Mouse (Mus musculus) ES-Bruce4 (cell line): ENCODE measurements around the gene Cbl. TPM values are rescaled to one million over a fixed set of nuclear protein-coding genes. Genes with fewer than 3 reads are reported as not detected.

Source experiments
- H3K27ac ChIP-seq: 2 replicates; pipeline ENCODE4 v1.5.1; 2012; ENCODE audit warnings: low read length, inconsistent platforms; ENCODE audit not compliant: insufficient read depth
- H3K27me3 ChIP-seq: 2 replicates; pipeline ENCODE4 v1.6.1; 2012; ENCODE audit warnings: mild to moderate bottlenecking, low read length, inconsistent platforms; ENCODE audit not compliant: control insufficient read depth, poor library complexity, insufficient read depth, severe bottlenecking
- H3K36me3 ChIP-seq: 2 replicates; pipeline ENCODE4 v1.6.1; 2012; ENCODE audit warnings: inconsistent platforms, mild to moderate bottlenecking, low read length, moderate library complexity; ENCODE audit not compliant: control insufficient read depth, poor library complexity, insufficient read depth, severe bottlenecking
- H3K4me1 ChIP-seq: one replicate; pipeline ENCODE4 v1.8.1; 2011; ENCODE audit warnings: low read length; ENCODE audit not compliant: control insufficient read depth, insufficient read depth
- H3K4me3 ChIP-seq: 2 replicates; pipeline ENCODE4 v1.5.1; 2011; ENCODE audit warnings: low read depth, mild to moderate bottlenecking, low read length
- H3K9ac ChIP-seq: 2 replicates; pipeline ENCODE4 v1.6.1; 2012; ENCODE audit warnings: low read depth, mild to moderate bottlenecking, inconsistent platforms; ENCODE audit not compliant: poor library complexity, severe bottlenecking
- H3K9me3 ChIP-seq: replicated peaks from 2 replicates; pipeline ENCODE4 v1.6.1; 2012; ENCODE audit warnings: mild to moderate bottlenecking, low read length, inconsistent platforms; ENCODE audit not compliant: control insufficient read depth, poor library complexity, insufficient read depth, severe bottlenecking
- CTCF ChIP-seq: IDR thresholded peaks from one replicate; pipeline ENCODE4 v1.8.1; 2011; ENCODE audit warnings: low read depth, low read length
- EP300 ChIP-seq: IDR thresholded peaks from 2 replicates; pipeline ENCODE4 v1.6.1; 2011; ENCODE audit warnings: low read depth, low read length; ENCODE audit not compliant: insufficient read depth
- POLR2A ChIP-seq: IDR thresholded peaks from one replicate; pipeline ENCODE4 v1.8.1; 2011; ENCODE audit warnings: low read length; ENCODE audit not compliant: insufficient read depth
- polyA plus RNA-seq: library from polyadenylated mRNA; stranded (reverse); fragments of >200 nt; gene quantifications from 2 replicates; pipeline ENCODE4 v1.2.4, GENCODE M21; 2011; ENCODE audit warnings: low read depth; ENCODE audit not compliant: missing spikeins, insufficient read depth, insufficient read length

The Cbl gene
- polyA plus RNA-seq, 1 experiment: 58.8 TPM

DNA sequence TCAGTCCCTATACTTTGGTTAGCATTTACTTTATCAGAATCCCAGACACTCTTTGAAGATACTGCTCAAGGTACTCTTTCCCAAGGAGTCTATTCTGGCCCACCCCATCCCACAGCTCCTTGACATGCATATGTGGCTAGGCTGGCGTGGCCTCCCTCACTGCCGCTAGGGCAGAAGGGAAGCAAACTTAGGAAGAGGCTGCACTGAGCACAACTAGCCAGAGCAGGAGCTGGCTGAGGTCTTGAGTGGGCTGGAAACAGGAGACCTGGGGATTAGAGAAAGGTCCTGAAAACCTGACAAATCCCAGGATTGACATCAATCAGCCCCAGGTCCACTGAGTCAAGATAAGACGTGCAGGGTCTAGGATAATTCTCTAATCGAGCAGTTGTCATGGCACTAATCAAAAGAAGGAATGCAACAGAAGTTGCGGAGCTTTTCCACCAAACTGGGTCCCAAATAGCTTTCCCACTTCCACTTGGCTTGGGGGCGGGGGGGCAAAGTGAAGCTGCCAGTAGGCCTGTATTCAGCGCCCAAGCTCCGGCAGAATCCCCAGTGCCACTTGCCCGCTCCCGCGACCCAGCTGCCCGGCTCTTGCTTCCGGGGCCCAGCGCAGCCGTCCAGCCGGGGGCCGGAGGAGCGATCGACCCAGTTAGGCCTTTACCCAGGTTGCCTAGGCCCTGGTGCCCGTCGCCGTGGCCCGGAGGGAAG lies 33.6 kb upstream of the Cbl start:
- no peaks in the 10 kb centered on the region for H3K9me3 ChIP-seq
- TF ChIP-seq EP300 (no peak), CTCF (no peak), POLR2A (no peak)
- no peaks in the 10 kb centered on the region for H3K36me3 ChIP-seq
- no peaks in the 10 kb centered on the region for H3K27me3 ChIP-seq
- no peaks in the 10 kb centered on the region for H3K4me1 ChIP-seq
- H3K9ac ChIP-seq: peak overlapping the region; percentile 77
- H3K4me3 ChIP-seq: peak overlapping the region; percentile 57
- no peak overlapping the region for H3K27ac ChIP-seq

DNA sequence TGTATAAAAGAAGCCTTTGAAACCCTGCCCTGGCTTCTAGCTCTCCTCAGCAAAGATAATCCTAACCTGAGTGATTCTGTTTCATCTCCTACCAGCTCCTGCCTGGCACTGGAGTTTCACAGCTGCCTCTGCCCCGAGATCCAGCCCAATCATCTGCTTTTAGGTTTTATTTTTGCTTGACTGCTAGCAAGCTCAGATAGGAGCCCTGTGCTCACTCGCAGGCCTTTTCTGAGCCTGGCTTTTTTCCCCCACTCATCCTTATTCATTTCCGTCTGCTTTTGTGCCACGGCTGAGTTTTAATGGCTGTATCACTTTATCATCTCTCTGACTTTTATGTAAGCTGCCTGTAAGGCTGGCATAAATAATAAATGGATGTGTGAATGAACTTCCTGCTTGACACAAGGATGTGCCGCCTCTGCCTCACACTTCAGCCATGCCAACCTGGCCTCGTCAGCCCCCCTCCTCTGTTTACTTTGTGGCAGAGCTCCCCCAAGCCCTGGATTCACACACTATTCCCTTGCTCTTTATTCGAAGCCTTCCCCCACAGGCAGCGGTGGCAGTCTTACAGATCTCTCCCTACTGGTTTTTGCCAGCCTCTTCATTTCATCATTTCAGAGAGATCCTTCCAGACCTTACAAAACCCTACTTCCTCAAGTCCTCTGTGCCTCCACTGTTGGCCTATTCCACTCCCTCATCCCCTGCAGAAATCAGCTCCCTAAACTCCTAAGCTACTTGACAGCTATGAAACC lies 32.8 kb upstream of the Cbl start:
- Histone ChIP-seq H3K27ac (no peak overlapping the region), H3K9ac (no peak overlapping the region), H3K4me3 (no peak overlapping the region), H3K9me3 (no peaks in the 10 kb centered on the region), H3K4me1 (no peaks in the 10 kb centered on the region), H3K27me3 (no peaks in the 10 kb centered on the region), H3K36me3 (no peaks in the 10 kb centered on the region)
- TF ChIP-seq POLR2A (no peak), EP300 (no peak), CTCF (no peak)

DNA sequence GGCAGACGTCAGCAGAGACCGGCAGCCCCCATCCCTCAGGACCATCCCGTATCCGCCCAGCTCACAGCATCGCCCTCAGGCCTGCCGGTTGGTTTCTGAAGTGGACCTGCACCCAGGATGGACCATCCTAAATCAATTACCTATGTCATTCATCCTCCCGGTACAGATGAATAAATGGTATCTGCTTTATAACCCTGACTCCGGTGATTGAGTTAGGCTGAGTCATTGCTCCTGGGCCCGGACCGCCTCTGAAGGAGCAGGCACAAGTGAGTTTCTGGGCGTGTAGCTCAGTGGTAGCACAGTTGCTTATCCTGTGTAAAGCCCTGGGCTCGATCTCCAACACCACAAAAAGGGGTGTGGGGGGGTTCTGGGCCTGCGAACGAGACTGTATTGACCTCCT lies 27.5 kb upstream of the Cbl start:
- Histone ChIP-seq H3K27me3 (no peaks in the 10 kb centered on the region), H3K9ac (no peak overlapping the region), H3K4me1 (no peaks in the 10 kb centered on the region), H3K27ac (no peak overlapping the region), H3K9me3 (no peaks in the 10 kb centered on the region), H3K36me3 (no peaks in the 10 kb centered on the region), H3K4me3 (no peak overlapping the region)
- TF ChIP-seq POLR2A (no peak), EP300 (no peak), CTCF (no peak)

DNA sequence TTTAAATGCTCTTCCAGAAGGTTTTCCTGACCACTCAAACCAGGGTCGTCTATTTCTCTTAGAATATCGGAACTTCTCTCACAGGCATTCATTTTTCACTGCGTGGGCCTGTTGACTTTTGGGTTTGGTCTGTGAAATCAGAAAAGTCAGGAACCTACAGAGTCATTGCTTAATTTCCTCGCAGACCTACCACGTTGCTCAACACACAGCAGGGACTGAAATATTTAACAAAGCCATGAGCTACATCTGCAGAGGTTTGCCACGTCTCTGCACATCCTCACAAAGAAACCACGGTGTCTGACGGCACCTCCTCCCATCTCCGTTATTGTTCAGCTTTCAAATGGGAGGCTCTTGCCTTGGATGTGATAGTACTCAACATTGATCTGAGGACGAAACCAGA lies 25.2 kb upstream of the Cbl start:
- Histone ChIP-seq H3K27me3 (no peaks in the 10 kb centered on the region), H3K27ac (no peak overlapping the region), H3K36me3 (no peaks in the 10 kb centered on the region), H3K4me1 (no peaks in the 10 kb centered on the region), H3K4me3 (no peak overlapping the region), H3K9ac (no peak overlapping the region), H3K9me3 (no peaks in the 10 kb centered on the region)
- TF ChIP-seq POLR2A: no peak

DNA sequence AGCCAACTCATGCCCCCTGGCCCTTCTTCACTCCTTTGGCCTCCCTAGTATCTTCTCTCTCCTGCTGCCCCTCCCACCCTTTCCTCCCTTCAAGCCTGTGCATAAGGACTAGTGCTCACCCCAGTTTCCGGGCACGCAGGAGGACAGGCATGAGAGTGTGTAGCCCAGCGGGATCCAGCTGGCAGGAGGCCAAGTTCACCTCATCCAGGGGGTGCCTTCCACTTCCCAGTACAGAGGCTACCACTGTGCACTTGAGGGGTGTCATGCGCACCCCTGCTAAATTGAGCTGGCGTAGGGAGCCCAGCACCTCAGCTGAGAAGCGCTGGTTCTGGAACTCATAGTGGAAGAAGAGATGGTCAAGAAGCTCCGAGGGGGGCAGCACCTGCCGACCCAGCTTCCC lies 22.4 kb upstream of the Cbl start:
- no peaks in the 10 kb centered on the region for H3K36me3 ChIP-seq
- no peak overlapping the region for H3K9ac ChIP-seq
- no peaks in the 10 kb centered on the region for H3K4me1 ChIP-seq
- TF ChIP-seq EP300 (no peak), CTCF (no peak), POLR2A (no peak)
- peak overlapping the region; percentile 5; the same call in 1 of the 2 replicates for H3K4me3 ChIP-seq
- no peak overlapping the region for H3K27ac ChIP-seq
- no peaks in the 10 kb centered on the region for H3K27me3 ChIP-seq
- H3K9me3 ChIP-seq: no peaks in the 10 kb centered on the region

DNA sequence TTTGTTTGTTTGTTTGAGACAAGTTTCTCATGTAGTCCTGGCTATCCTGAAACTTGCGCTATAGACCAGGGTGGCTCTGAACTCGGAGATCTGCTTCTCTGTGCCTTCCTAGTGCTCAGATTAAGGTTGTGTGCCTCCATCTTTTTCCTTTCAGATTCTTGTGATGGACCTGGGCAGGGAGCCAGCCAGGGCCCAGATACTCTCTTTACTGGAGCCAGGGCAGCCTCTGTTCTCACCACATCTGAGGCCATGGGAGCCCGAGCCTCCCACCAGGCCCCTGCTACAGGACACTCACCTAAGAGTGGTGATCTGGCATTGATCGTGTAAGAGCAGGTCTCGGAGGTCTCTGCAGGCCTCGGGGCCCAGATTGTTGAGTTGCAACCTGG lies 21.3 kb upstream of the Cbl start:
- H3K9ac ChIP-seq: no peak overlapping the region
- H3K27me3 ChIP-seq: no peaks in the 10 kb centered on the region
- no peaks in the 10 kb centered on the region for H3K9me3 ChIP-seq
- peaks cover 1% of the 10 kb centered on the region for H3K4me1 ChIP-seq
- no peaks in the 10 kb centered on the region for H3K36me3 ChIP-seq
- TF ChIP-seq POLR2A (no peak), EP300 (no peak), CTCF (no peak)
- H3K27ac ChIP-seq: no peak overlapping the region
- no peak overlapping the region for H3K4me3 ChIP-seq
